Mouse (Mus musculus): Measurements from ENCODE around the gene Sgsm1.

The Sgsm1 gene

GRCm38 (mm10) chr5:113217076-113217475 lies 93.5 kb downstream of the Sgsm1 start:
- no peak for DNase-seq (ENCODE audit: low read depth)

GRCm38 (mm10) chr5:113216328-113216960 lies 94.1 kb downstream of the Sgsm1 start:
- DNase-seq (ENCODE audit: low read depth), result no peak

DNA sequence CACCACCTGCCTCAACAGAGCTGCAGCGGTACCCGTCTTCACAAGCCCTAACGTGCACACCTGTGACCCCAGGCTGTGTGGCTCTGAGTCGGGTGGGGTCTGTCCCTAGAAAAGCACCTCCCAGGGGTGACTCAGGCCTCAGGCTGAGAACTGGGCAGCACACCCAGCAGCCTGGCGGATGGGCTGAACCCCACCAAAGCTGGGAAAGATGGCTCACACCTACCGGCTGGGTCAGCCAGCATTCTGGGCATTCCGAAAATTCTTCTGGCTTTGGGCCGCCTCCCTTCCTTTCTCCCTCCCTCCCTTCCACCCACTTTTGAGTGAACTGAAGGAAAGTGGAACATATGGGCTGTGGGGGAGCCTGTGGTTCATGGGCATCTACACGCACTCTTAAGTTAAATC lies 95.0 kb downstream of the Sgsm1 start:
- DNase-seq (ENCODE audit: low read depth), result peak; percentile 54

DNA sequence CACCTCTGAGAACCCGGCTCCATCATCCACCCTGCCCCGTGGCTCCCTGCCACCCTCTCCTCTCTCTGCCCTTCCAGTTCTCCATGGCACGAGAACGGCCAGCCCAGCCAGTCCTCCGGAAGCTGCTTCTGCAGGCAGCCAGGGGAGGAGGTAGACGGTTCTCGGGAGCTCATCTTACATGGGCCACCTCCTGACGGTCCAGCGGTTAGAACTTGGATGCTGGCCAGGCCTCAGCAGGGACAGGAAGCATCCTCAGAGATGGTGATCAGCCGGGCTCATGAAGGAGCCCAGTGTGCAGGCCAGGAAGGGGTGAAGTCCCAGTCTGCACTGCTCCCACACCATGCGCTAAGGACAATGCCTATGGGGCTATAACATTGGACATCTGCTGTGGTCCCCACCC lies 96.1 kb downstream of the Sgsm1 start:
- no peak for DNase-seq (ENCODE audit: low read depth)

DNA sequence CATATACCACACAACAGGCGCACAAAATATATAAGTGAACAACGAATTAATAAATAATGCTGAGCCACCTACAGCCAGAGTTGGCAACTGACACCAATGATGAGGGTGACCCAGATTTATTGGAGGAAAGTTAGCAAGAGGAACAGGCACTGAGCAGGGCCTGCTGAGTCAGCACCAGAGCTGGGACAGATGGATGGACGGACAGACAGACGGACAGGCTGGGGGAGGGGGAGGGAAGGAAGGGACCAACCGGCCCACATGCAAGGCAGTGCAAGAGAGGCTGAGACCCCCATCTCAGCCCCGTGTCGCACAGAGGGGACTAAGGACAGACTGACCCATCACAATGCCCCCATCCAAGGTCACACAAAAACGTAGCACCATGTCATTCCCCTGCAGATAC lies 96.5 kb downstream of the Sgsm1 start:
- no peak for DNase-seq (ENCODE audit: low read depth)

GRCm38 (mm10) chr5:113212156-113212835 lies 98.3 kb downstream of the Sgsm1 start:
- no peak for DNase-seq (ENCODE audit: low read depth)

DNA sequence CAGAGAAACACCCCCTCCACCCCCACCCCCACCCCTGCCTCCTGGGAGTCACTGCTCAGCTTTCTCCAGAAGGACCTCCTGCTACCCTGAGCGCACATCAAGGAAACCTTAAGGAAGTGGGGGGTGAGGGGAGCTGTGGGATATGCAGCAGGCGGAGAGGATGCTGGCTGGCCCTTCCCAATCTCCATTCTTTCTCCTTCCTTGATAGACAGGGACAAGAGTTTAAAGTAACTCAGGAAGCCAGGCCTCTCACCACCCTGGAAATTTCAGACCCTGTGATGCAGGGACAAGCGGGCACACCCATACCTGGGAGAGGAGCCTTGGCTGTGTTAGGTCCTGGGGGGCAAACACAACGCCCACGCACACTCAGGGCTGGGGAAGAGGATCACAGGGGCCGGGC lies 100.3 kb downstream of the Sgsm1 start:
- no peak for DNase-seq (ENCODE audit: low read depth)

GRCm38 (mm10) chr5:113209898-113210297 lies 100.7 kb downstream of the Sgsm1 start:
- no peak for DNase-seq (ENCODE audit: low read depth)

- no peak for DNase-seq (ENCODE audit: low read depth)
Observed at GRCm38 (mm10) chr5:113209401-113209750, 101.2 kb downstream of the Sgsm1 start.

DNA sequence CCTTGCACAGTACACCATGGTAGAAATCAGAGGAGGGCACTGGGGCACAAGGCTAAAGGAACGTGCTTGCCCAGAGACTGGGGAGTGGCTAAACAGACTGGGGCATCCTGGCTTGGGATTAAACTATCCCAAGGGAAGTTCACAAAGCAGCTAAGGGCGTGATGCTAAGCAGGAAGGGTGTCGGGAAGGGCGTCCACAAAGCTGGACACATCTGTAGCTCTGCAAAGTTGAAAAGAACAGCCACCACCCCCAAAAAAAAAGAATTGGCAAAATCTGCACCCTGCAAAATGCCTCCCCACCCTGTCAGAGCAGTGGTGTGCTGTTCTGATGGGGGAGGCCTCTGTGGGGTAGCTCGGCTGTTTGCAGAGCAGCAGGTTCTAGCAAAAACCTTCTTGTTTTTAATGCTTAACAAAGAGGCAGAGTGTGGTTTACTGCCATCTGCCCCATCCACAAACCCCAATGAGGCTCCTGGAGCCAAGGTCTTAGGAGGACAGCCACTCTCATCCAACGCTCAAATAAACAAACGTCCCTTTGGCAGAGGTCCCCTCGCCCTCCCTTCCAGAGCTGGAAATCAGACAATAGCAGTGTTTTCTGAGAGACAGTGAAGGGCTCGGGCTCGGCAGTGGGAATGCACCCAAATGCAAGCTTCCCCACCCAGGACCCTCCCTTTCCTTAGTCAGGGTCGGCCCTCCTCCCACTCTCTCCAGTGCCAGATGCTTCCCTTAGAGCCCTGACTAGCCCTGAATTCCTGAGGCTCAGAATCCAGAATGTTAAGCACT lies 101.8 kb downstream of the Sgsm1 start:
- DNase-seq (ENCODE audit: low read depth), result peak; percentile 72

- DNase-seq (ENCODE audit: low read depth), result no peak
Observed at GRCm38 (mm10) chr5:113208048-113208447, 102.5 kb downstream of the Sgsm1 start.

GRCm38 (mm10) chr5:113206670-113207352 lies 103.8 kb downstream of the Sgsm1 start:
- no peak for DNase-seq (ENCODE audit: low read depth)

DNA sequence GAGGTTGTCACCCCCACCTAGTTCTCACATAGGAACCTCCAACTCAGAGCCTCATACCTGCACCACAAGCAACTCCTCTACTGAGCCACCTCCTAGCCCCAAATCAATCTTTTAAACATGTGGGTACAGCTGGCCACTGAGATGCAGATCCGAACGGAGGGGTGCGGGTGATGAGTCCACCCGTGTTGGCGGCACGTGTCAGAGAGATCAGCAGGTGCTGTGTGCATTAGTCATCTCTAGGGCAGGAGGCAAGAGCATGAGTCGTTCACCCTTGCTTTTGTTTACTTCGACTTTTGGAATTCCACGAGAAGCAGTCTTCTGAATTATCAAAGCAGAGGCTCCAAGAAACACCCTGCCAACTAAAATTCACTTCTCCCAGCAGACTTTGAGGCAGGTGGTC lies 106.4 kb downstream of the Sgsm1 start:
- no peak for DNase-seq (ENCODE audit: low read depth)

DNA sequence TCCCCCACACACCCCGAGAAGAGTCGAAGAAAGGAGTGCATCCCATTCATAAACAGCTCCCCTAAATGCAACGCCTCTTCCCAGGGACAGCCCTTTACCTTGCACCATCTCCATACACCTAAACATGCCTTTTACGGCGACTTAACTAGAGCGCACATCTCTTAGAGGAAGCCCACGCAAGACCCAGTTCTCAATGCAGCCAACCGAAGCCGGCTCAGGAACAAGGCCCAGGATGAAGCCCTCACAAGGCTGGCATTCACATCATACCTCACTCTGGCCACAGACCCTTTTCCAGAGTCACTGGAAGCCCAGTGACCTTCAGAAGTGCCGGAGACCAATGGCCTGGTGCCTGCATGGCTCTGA lies 110.8 kb downstream of the Sgsm1 start:
- DNase-seq (ENCODE audit: low read depth), result no peak

DNA sequence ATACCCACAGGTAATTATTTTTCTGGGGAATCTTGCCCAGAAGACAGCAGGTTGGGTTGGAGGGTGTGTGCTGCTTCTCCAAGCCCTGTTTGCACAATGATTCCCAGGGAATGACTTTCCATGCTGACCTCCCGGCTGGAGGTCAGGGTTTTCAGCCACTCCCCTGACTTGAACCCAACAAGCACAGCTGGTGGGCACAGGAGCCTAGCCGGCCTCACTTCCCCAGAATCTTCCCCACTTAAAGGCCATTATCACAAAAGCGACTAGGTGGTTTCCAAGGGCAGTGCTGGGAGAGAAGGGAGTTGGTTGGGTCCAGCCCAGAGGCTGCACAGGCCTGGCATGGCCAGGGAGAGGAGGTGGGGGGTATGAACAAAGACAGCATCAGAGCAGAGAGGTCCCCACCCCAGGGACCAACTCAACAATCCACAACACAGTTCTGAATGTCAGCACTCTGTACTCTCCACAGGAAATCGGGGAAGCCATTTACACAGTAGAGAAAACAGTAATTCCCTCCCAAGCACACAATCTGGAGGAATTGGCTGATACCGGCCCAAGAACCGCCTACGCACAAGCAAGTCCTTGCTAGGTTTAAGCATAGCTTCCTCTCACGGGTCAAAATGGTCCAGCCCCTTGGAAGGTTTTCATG lies 111.3 kb downstream of the Sgsm1 start:
- DNase-seq (ENCODE audit: low read depth), result no peak

DNA sequence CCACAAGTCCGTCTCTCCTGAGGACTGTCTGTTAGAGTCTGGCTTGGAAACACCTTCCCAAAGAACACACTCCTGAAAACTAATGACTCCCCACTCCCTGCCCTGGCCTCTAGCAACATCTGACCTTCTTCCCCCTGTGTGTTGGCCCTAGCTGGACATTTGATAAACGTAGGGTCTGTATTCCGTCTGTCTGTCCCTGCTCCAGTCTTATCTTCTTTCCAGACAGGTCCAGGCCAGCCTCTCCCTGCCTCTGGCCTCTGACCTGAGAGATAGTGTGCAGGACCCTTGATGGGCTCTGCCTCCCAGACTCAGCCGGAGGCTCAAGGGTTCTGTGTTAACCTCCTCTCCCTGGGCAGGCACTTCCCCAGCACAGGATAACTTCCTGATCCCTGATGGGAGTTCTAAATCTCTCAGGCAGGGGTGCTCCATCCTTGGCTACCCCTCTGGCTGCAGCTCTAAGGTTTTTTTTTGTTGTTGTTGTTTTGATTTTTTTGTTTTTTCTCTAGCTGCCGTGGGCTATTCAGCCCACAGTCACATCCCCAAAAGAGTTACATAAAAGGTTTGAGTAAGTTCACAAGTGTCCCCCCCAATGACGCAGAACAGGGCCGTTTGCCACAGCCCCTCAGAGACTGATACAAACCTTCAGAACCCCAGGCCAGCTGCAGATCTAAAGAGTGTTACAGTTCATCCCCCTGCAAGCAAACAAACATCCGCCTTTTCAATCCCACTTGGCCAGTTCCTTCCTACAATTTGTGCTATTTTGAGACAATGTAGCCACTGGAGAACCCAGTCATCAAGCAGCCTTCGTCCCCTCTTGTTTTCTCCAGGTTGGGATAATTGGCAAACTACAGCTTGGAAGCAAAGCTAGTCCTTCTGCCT lies 113.4 kb downstream of the Sgsm1 start:
- no peak for DNase-seq (ENCODE audit: low read depth)

DNA sequence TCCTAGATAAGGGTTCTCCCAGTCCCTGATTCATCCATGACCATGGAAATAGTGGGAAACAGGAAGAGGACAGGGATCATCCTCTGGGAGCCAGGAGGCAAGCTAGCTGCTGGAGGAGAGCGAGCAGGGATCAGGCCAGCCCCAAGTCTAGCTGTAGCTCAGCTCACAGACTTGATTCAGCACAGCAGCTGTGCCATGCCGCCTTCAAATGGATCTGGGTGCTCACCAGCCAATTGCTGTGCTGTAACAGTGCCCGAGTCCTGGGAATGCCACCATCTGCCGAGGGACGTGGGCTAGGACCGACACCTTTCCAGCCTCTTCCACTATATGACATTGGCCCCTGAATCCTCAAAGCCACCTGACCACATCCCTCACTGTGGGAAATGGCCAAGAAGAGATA lies 114.7 kb downstream of the Sgsm1 start:
- no peak for DNase-seq (ENCODE audit: low read depth)

- no peak for DNase-seq (ENCODE audit: low read depth)
Observed at GRCm38 (mm10) chr5:113195451-113195850, 115.1 kb downstream of the Sgsm1 start.

GRCm38 (mm10) chr5:113193762-113194161 lies 116.8 kb downstream of the Sgsm1 start:
- no peak for DNase-seq (ENCODE audit: low read depth)

All from fibroblast of lung, adult 2 months (primary cell).